Mouse (Mus musculus) ES-CJ7 (cell line): ENCODE data around the gene Gars.

ENCODE experiments used
- DNase-seq: peaks from one replicate; pipeline ENCODE4 v3.0.0; 2011; ENCODE audit warnings: low read depth, low spot score

The Gars gene

DNA sequence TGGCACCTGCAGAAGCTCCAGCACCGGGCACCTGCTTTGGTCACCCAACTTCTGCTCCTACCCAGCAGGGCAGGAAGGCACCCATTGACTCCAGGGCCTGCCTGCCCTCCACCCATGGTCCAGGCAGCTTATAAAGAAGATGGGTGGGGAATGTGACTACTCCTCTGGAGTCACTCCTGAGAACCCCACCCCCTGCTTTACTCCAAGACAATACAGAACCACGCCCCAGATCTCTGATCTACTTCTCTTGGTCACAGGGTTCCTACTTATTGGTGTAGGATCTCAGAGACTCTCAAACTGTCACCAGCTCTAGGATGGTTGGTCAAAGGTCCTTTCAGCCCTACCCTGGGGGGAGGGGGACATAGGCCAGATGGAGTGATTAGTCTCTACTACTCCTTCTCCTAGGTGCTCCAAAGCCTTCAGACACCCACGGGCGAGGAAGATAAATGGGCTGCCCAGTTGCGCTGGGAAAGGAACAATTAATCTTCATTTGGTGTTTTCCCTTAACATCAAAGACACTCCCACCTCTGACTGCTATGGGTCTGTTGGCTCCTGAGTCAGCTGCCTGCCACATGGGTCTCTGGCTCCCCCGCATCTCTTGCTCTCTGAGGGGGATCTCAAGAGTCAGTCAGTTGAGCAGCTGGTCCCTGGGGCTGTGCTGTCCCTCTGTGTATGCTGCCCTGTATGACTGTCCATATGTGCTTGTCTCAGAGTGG lies 55.8 kb downstream of the Gars start:
- peak; percentile 22 for DNase-seq

DNA sequence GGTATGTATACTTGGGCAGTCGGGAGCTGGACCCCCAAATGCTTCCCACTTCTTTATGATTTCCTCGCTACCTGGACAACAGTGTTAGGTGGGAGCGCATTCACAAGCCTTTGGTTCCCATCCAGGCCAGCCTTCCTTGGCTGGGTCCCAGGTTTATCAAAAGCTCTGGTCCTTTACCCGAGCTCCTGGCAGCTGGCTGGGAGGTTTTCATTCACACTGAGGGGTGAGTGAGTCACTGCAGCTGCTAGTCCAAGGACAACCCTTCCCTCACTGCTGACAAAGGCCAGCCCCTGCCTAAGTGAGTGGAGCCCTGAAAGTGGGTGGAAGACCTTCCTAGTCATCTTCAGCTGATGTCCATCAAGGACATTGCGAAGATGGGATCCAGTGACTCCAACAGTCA lies 60.2 kb downstream of the Gars start:
- no peak for DNase-seq

DNA sequence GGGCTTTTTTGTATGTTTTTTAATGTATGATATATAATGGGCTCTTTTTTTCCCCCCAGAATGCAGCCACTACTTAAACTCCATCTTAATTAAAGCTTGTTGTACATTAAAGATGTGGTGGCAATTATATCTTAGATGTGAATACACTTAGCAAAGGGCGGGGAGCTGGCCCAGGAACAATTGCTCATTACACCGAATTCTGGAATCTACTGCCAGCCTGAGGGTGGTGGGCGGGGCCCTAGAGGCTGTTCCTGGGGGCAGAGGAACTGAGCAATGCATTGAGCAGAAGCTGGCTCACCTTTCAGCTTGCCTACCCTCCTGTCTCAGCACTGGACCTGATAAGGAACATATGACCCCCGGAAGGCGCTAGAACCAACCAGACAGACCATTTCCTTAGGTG lies 60.8 kb downstream of the Gars start:
- DNase-seq = no peak

DNA sequence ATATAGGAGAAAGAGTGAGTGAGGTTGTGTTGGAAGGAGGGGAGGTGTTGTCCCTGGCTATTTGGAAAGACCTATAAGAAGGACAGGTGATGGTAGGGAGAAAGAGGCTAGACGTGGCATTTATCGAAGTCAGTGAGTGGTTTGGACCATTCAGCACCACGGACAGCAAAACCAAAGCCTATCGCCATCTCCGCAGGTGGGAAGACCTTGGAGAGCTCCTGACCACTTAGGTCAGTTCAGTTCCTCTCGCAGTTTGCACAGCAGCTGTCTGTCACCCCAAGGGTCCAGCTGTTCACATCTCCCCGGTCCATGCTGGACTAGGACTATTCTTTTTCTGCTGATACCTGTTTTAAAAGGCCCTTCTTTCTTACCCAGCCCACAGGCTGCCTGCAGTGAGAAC lies 70.6 kb downstream of the Gars start:
- peak; percentile 72 for DNase-seq

DNA sequence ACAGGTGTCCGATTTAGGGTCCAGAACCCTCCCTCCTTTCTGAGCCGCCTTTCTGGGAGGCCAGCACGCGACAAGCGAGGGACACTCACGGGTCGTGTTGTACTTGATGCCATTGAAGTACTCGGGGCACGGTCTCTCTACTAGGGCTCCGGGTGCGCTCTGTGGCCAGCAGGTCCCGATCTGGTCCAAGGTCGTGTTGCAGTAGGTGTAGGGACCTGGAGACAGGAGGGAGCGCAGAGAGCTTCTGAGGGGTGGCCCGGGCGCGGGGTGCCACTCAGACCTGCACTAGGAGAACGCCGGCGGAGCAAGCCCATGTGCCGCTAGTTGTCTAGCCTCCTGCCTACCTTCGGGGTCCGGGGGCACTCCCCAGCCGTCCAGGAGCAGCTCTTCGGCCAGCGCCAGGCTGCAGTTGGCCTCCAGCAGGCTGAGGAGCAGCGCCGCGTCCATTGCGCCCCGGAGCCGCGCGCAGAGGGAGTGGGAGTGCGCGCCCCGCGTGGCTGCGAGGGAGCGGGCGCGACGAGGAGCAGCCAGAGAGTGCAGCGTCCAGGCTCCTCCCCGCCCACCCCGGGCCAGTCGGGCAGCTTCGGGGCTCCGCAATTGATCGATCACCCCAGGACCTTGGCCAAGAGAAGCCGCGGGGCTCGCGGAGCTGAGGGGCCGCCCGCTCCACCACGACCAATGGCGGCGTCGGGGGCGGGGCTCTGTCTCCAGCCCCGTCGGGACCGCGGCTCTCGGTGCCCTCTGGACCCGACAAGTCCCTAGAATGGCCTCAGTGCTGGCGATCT lies 79.7 kb downstream of the Gars start:
- no peak for DNase-seq

DNA sequence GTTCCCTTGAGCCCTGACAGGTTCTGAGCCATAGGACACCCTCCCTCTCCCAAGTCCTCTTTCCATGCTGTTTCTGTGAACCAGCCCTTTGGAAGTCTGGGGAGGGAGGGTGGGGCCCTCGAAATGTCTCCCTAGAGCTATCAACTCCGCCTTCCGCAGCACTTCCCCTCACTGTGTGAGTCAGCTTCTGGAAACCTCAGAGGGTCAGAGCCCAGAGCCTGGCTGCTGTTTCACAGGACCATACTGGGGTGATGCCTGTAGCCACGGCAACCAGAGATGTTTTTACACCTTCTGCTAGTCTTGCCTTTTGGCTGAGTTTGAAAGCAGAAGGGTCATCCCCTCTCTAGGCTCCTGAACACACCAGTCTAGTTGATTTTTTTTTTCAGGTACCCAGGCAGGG lies 85.2 kb downstream of the Gars start:
- DNase-seq = no peak

DNA sequence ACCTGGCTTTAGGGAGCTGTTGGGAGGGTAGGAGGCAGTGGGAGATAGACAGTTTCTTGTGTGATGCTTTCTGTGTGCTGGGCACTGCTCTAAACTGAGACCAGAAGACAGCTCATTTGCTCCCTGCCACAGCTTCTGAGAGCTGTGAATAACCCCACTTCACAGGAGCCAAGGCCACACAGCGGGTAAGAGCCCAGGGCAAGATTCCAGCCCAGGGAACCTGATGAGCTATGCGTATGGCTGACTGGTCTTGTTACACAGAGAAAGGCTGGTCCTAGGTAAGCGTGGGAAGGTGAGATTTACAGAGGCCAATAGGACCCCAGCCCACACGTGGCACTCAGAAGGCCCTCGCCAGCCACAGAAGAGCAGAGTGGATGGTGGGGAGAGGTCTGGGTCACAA lies 88.8 kb downstream of the Gars start:
- no peak for DNase-seq

DNA sequence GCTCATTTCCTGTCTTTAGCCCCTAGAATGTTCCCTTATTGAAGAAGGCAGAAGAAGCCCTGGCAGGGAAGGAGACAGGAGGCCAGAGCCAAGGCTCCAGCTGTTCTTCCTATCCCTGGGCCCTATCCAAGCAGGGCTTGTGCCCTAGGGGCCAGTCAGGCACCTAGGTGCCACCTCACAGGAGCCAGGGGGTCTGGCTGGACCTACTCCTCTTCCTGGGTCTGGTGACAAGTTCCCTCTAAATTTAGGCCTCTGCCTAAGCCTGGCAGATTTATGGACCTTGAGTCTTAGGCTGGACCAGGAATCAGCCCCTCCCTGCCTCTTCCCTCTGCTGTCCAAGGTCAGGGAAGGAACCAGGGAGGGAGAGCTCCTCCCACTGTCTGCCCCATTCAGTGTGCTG lies 90.6 kb downstream of the Gars start:
- DNase-seq = no peak
